Mouse (Mus musculus): ENCODE data around the gene Ptch2. TPM values are rescaled to one million over a fixed set of nuclear protein-coding genes. Genes with fewer than 3 reads are reported as not detected.
A peak's percentile ranks its signal among the peaks of the same experiment; 100 is the strongest.

Gene Ptch2
- polyA plus RNA-seq, 1 experiment from 2014 or later: 6.4 TPM

DNA sequence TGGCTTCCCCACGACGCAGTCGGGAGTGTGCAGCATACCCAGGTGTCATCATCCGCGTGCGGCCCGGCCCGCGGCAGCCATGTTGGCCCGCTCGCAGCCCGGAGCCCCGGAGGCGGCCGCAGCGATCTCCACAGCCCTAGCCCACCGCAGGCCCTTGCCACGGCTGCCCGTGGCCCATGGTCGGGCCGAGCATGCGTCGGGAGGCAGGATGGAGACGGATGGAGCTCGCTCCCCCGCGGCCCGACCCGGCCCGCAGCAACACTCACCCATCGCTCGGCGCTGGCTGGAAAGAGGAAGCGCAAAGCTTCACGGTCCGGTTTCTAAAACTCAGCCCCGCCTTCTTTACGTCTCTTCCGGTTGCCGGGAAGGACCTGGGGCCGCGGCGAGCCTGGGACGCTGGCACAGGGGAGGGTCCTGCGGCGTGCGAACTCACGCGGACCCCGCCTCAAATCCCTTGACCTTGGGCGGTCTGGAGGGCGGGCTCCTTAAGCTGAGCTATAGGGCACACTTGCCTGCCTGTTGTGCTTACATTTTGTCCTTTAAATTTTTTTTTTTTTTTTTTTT, 60.0 kb downstream of the Ptch2 start, which contains the start of gene Rps8:
Rps8 (minus strand) TSS at position 452 of the 564 bp plus-strand sequence.
- Histone ChIP-seq H3K27me3 (ENCODE audit: control insufficient read depth, insufficient read depth, low read length) (no peaks in the 10 kb centered on the region), H3K9ac (ENCODE audit: low read length) (peak within 1 kb of the TSS; percentile 98), H3K4me2 (ENCODE audit: low read depth, low read length, severe bottlenecking) (peak within 1 kb of the TSS; percentile 84), H3K36me3 (ENCODE audit: control insufficient read depth, insufficient read depth, low read length) (peaks cover 29% of the 10 kb centered on the region), H3K9me3 (ENCODE audit: control insufficient read depth, low read length) (no peaks in the 10 kb centered on the region), H3K27ac (ENCODE audit: low read depth, low read length) (peak within 1 kb of the TSS; percentile 85), H3K4me3 (ENCODE audit: low read depth, low read length) (peak within 1 kb of the TSS; percentile 99), H3K4me1 (replicated peaks; ENCODE audit: control insufficient read depth, insufficient read depth, low read length) (peaks cover 2% of the 10 kb centered on the region; the same call in 1 of the 2 replicates)
- WGBS: under 1% methylated on average over 49 of the region's 52 CpGs
- ATAC-seq (replicated peaks; ENCODE audit: low FRiP score) (peak; percentile 96), DNase-seq (ENCODE audit: low spot score) (peak; percentile 93)

DNA sequence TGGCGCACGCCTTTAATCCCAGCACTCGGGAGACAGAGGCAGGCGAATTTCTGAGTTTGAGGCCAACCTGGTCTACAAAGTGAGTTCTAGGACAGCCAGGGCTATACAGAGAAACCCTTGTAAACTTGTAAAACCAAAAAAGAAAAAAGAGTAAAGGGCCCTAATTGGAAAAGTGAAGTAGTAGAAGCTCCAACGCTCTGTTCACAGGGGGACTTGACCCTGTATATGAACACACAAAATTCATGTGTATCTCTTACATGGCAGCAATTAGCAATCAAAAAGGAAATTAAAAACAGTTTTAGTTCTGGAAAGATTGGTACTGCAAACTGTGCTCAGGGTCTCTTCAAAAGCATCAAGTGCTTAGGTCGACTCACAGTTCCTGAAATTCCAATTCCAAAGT, 60.5 kb downstream of the Ptch2 start:
- Histone ChIP-seq H3K9ac (ENCODE audit: low read length) (no peak overlapping the region; the same call in 1 of the 2 replicates), H3K27ac (ENCODE audit: low read depth, low read length) (no peak overlapping the region), H3K27me3 (ENCODE audit: control insufficient read depth, insufficient read depth, low read length) (no peaks in the 10 kb centered on the region), H3K4me2 (ENCODE audit: low read depth, low read length, severe bottlenecking) (peak overlapping the region; percentile 84; the same call in 1 of the 2 replicates), H3K9me3 (ENCODE audit: control insufficient read depth, low read length) (no peaks in the 10 kb centered on the region), H3K36me3 (ENCODE audit: control insufficient read depth, insufficient read depth, low read length) (peaks cover 27% of the 10 kb centered on the region), H3K4me1 (replicated peaks; ENCODE audit: control insufficient read depth, insufficient read depth, low read length) (peaks cover 2% of the 10 kb centered on the region; the same call in 1 of the 2 replicates), H3K4me3 (ENCODE audit: low read depth, low read length) (peak overlapping the region; percentile 99)
- WGBS: 33% methylated on average over 6 of the region's 6 CpGs
- DNase-seq (ENCODE audit: low spot score) (no peak), ATAC-seq (replicated peaks; ENCODE audit: low FRiP score) (no peak; the same call in 1 of the 2 replicates)

DNA sequence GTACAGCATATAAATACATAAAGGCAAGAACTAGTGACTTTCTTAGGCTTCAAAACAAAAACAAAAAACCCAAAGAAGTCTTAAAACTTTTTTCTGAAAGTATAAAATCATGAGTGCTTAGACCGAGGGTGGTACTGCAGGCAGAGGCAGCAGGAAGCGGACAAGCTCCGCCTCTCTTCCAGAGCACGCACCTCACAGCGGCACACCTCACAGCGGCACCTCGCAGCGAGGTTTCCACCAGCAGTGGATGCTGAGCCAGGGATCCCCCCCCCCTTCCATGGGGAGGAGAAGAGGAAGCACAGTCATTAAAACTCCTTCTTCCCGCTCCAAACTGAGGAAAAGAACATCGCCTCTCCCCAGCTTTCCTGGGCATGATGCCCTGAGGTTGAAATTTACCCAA, 63.8 kb downstream of the Ptch2 start:
- no peaks in the 10 kb centered on the region for H3K27me3 ChIP-seq (ENCODE audit: control insufficient read depth, insufficient read depth, low read length)
- DNase-seq (ENCODE audit: low spot score) (no peak), ATAC-seq (replicated peaks; ENCODE audit: low FRiP score) (no peak)
- no peak overlapping the region for H3K4me3 ChIP-seq (ENCODE audit: low read depth, low read length)
- H3K4me1 ChIP-seq (replicated peaks; ENCODE audit: control insufficient read depth, insufficient read depth, low read length): no peaks in the 10 kb centered on the region; the same call in 1 of the 2 replicates
- no peak overlapping the region for H3K4me2 ChIP-seq (ENCODE audit: low read depth, low read length, severe bottlenecking)
- WGBS: 93% methylated on average over 10 of the region's 10 CpGs
- no peaks in the 10 kb centered on the region for H3K9me3 ChIP-seq (ENCODE audit: control insufficient read depth, low read length)
- H3K27ac ChIP-seq (ENCODE audit: low read depth, low read length): no peak overlapping the region
- H3K36me3 ChIP-seq (ENCODE audit: control insufficient read depth, insufficient read depth, low read length): peaks cover 14% of the 10 kb centered on the region; the same call in 1 of the 2 replicates
- no peak overlapping the region for H3K9ac ChIP-seq (ENCODE audit: low read length)

DNA sequence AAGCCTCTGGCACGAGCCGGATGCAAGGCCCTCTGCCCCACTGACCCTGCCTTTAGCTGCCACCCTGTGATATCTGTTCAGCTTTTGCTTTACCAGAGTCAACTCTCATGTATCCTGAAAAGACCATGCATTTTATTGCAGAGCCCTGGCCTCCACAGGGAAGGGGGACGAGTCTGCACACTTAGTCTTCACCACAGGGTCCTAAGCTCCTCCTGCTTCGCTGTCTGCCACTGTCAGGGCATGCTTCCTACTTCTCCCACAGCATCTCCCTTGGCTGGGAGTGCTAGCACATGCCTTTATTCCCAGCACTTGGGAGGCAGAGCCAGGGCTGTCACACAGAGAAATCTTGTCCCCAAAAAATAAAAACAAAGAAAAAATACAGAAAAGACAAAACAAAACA, 65.3 kb downstream of the Ptch2 start:
- 80% methylated on average over 4 of the region's 4 CpGs for WGBS
- Histone ChIP-seq H3K4me1 (replicated peaks; ENCODE audit: control insufficient read depth, insufficient read depth, low read length) (no peaks in the 10 kb centered on the region), H3K27ac (ENCODE audit: low read depth, low read length) (no peak overlapping the region), H3K27me3 (ENCODE audit: control insufficient read depth, insufficient read depth, low read length) (no peaks in the 10 kb centered on the region), H3K4me3 (ENCODE audit: low read depth, low read length) (no peak overlapping the region), H3K9ac (ENCODE audit: low read length) (no peak overlapping the region), H3K4me2 (ENCODE audit: low read depth, low read length, severe bottlenecking) (no peak overlapping the region), H3K9me3 (ENCODE audit: control insufficient read depth, low read length) (no peaks in the 10 kb centered on the region), H3K36me3 (ENCODE audit: control insufficient read depth, insufficient read depth, low read length) (peaks cover 18% of the 10 kb centered on the region; the same call in 1 of the 2 replicates)
- ATAC-seq (replicated peaks; ENCODE audit: low FRiP score): no peak
- no peak for DNase-seq (ENCODE audit: low spot score)

Small RNAs within 50 kb of the gene (microRNA-seq; reads per million reads assigned to microRNA genes)
- not detected for gene Gm22398 (ENCODE audit: insufficient number of aligned reads)

Other genes with a start within 250 kb of the Ptch2 start
- 10.9 and 12.4 TPM in 2 replicates for gene Zswim5, start 218.7 kb upstream of the Ptch2 start, polyA plus RNA-seq (2014; fragmentation: Nextera tagmentation; extraction: Ambion mirVana)
- 84.1 and 88.3 TPM in 2 replicates for gene Urod, start 101.7 kb upstream of the Ptch2 start, polyA plus RNA-seq (2014; fragmentation: Nextera tagmentation; extraction: Ambion mirVana)
- gene Hectd3, start 100.8 kb upstream of the Ptch2 start, polyA plus RNA-seq (2014; fragmentation: Nextera tagmentation; extraction: Ambion mirVana): 12.7 and 13.7 TPM in 2 replicates
- 45.7 and 47.5 TPM in 2 replicates for gene Eif2b3, start 76.7 kb upstream of the Ptch2 start, polyA plus RNA-seq (2014; fragmentation: Nextera tagmentation; extraction: Ambion mirVana)
- 4.1 and 6.5 TPM in 2 replicates for gene Btbd19, start 29.6 kb downstream of the Ptch2 start, polyA plus RNA-seq (2014; fragmentation: Nextera tagmentation; extraction: Ambion mirVana)
- gene Tctex1d4, start 30.7 kb downstream of the Ptch2 start, polyA plus RNA-seq (2014; fragmentation: Nextera tagmentation; extraction: Ambion mirVana): not detected in 2 replicates
- 16.0 and 17.4 TPM in 2 replicates for gene Plk3, start 37.9 kb downstream of the Ptch2 start, polyA plus RNA-seq (2014; fragmentation: Nextera tagmentation; extraction: Ambion mirVana)
- 797 and 841 TPM in 2 replicates for gene Rps8, start 60.2 kb downstream of the Ptch2 start, polyA plus RNA-seq (2014; fragmentation: Nextera tagmentation; extraction: Ambion mirVana)
- gene Kif2c, start 86.6 kb downstream of the Ptch2 start, polyA plus RNA-seq (2014; fragmentation: Nextera tagmentation; extraction: Ambion mirVana): 111 and 116 TPM in 2 replicates
- 6.4 and 9.0 TPM in 2 replicates for gene Tmem53, start 155.9 kb downstream of the Ptch2 start, polyA plus RNA-seq (2014; fragmentation: Nextera tagmentation; extraction: Ambion mirVana)
- gene Armh1, start 156.1 kb downstream of the Ptch2 start, polyA plus RNA-seq (2014; fragmentation: Nextera tagmentation; extraction: Ambion mirVana): 0.49 TPM in 1 of 2 replicates, not detected in the other

Measured in forebrain, embryonic 11.5 days (tissue).